Mouse (Mus musculus) testis, adult 2 months (tissue): ENCODE results near the gene BC004004. TPM values are rescaled to one million over a fixed set of nuclear protein-coding genes. Genes with fewer than 3 reads are reported as not detected.

Experiments
- H3K27ac ChIP-seq: fragments of 200-500 bp; 2 replicates; pipeline ENCODE4 v1.5.1; 2012; ENCODE audit warnings: low read depth, low read length; ENCODE audit not compliant: control insufficient read depth, insufficient read depth
- H3K27me3 ChIP-seq: fragments of 200-500 bp; 2 replicates; pipeline ENCODE4 v1.6.1; 2012; ENCODE audit warnings: mild to moderate bottlenecking, low read length, moderate library complexity; ENCODE audit not compliant: control insufficient read depth, insufficient read depth
- H3K36me3 ChIP-seq: fragments of 200-500 bp; 2 replicates; pipeline ENCODE4 v1.6.1; 2012; ENCODE audit warnings: mild to moderate bottlenecking, low read length; ENCODE audit not compliant: control insufficient read depth, insufficient read depth
- H3K4me1 ChIP-seq: fragments of 200-500 bp; 2 replicates; pipeline ENCODE4 v1.6.1; 2012; ENCODE audit warnings: low read length; ENCODE audit not compliant: control insufficient read depth, insufficient read depth
- H3K4me3 ChIP-seq: fragments of 200-500 bp; 2 replicates; pipeline ENCODE4 v1.5.1; 2012; ENCODE audit warnings: low read depth, mild to moderate bottlenecking, low read length, moderate library complexity, mixed read lengths; ENCODE audit not compliant: control insufficient read depth
- CTCF ChIP-seq: fragments of 200-500 bp; IDR thresholded peaks from 2 replicates; pipeline ENCODE4 v1.5.1; 2012; ENCODE audit warnings: low read depth, mild to moderate bottlenecking, inconsistent platforms, low read length, moderate library complexity; ENCODE audit not compliant: control insufficient read depth, insufficient read depth, insufficient replicate concordance
- POLR2A ChIP-seq: fragments of 200-500 bp; IDR thresholded peaks from 2 replicates; pipeline ENCODE4 v1.6.1; 2012; ENCODE audit warnings: low read depth, mild to moderate bottlenecking, inconsistent platforms, low read length, moderate library complexity; ENCODE audit not compliant: control insufficient read depth
- polyA plus RNA-seq: library from polyadenylated mRNA; depleted of rRNA; stranded (reverse); fragments of >200 nt; gene quantifications from 2 replicates; pipeline ENCODE4 v1.2.3, GENCODE M21; 2012

BC004004 gene
- polyA plus RNA-seq, 1 experiment = 42.5 TPM

GRCm38 (mm10) chr17:29292996-29293395, 24.4 kb downstream of the BC004004 start:
- Histone ChIP-seq H3K27me3 (no peaks in the 10 kb centered on the region), H3K4me1 (no peaks in the 10 kb centered on the region), H3K27ac (no peak overlapping the region), H3K36me3 (no peaks in the 10 kb centered on the region), H3K4me3 (no peak overlapping the region)
- TF ChIP-seq POLR2A (no peak), CTCF (no peak)

DNA sequence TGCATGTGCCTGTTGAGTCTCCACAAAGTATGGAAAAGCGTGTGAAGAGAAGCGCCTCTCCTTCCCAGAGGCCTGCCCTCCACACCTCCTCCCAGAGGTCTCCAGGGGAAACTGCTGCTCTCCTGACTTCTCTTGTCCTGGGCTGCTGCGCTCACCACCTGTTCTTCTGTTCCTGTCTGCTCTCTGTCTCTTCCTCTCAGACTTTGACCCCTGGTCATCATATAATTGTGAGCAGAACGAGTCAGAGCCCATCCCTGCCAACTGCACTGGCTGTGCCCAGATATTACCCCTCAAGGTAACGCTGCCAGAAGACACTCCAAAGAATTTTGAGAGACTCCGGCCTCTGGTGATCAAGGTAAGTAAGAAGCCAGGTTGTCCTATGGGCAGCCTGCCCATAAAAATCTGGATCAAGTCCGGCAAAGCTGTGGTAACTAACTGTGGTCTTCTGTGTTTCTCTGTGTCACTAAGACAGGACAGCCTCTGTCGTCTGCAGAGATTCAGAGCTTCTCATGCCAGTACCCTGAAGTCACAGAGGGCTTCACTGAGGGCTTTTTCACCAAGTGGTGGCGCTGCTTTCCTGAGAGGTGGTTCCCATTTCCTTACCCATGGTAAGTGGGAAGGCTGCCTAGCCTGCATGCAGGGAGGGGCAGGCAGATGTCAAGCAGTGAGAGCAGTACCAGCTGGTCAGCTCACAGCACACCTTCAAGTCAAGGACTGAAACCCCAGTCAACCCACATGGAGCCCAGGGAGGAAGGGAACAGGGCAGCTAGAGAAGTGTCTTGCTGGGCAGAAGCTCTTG, 25.4 kb downstream of the BC004004 start:
- no peaks in the 10 kb centered on the region for H3K27me3 ChIP-seq
- H3K4me3 ChIP-seq = no peak overlapping the region
- no peak overlapping the region for H3K27ac ChIP-seq
- TF ChIP-seq CTCF (no peak), POLR2A (no peak)
- H3K4me1 ChIP-seq = no peaks in the 10 kb centered on the region
- H3K36me3 ChIP-seq = 0 out of 2 replicates have a peak, but pooled peaks cover under 1% of the 10 kb centered on the region

DNA sequence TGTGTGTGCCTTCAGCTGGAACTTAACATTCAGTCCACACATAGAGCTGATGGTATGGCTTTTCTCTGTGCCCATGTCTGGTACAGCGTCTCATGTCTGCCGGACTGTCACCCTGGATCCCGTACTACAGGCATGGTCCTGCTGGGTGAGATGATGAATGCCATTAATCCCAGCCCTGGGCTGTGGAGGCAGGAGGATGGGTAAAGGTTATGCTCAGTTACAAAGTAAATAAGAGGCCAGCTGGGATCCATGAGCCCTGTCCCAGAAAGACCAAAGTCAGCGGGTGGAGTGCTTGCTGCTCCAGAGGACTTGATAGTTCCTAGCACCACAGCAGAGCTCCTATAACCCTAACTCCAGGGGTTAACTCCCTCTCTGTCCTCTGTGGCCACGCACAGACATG, 27.2 kb downstream of the BC004004 start:
- TF ChIP-seq POLR2A (no peak), CTCF (no peak)
- H3K27ac ChIP-seq = no peak overlapping the region
- H3K27me3 ChIP-seq = no peaks in the 10 kb centered on the region
- no peak overlapping the region for H3K4me3 ChIP-seq
- 0 out of 2 replicates have a peak, but pooled peaks cover 1% of the 10 kb centered on the region for H3K36me3 ChIP-seq
- H3K4me1 ChIP-seq = no peaks in the 10 kb centered on the region

DNA sequence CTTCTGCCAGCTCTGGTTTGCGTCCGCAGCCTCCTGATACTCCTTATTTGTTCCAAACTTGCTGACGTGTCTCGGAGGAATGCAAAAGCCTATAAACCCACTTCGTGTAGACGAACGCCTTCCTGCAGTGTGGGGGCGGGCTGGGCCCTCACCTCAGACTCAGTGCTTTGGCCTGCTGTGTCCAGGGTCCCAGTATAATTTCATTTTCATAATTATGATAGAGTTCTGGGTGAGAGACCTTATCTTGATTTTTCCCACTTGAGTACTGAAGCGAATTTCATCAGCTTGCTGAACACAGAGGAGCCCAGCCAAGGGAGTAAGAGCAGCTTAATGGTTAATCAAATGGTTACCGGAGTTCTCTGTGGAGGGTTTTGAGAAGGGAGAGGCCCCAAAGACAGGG, 28.7 kb downstream of the BC004004 start:
- Histone ChIP-seq H3K4me1 (no peaks in the 10 kb centered on the region), H3K27me3 (no peaks in the 10 kb centered on the region), H3K36me3 (0 out of 2 replicates have a peak, but pooled peaks cover 1% of the 10 kb centered on the region), H3K4me3 (no peak overlapping the region), H3K27ac (no peak overlapping the region)
- TF ChIP-seq POLR2A (no peak), CTCF (no peak)

GRCm38 (mm10) chr17:29297813-29298212, 29.2 kb downstream of the BC004004 start:
- Histone ChIP-seq H3K27me3 (no peaks in the 10 kb centered on the region), H3K4me1 (no peaks in the 10 kb centered on the region), H3K36me3 (0 out of 2 replicates have a peak, but pooled peaks cover 1% of the 10 kb centered on the region), H3K4me3 (no peak overlapping the region), H3K27ac (no peak overlapping the region)
- TF ChIP-seq CTCF (no peak), POLR2A (no peak)

DNA sequence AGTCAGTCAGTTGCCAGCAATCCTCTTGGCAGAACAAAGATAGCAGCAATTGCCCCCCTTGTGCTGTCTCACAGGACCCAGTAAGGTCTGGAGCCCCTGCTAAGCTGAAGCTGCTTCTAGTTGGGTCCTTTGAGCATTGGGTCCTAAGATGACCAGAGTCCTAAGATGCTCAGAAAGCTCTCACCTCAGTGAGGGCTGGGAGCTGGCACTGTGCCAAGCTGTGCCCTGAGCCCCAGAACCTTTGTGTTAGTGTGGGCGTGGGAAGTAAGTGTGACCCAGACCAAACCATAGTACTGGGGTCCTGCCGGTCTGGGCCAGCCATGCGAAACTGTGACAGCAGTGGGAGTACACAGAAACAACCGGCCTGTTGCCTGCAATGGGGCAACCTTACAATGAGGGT, 30.7 kb downstream of the BC004004 start:
- Histone ChIP-seq H3K4me1 (no peaks in the 10 kb centered on the region), H3K27me3 (no peaks in the 10 kb centered on the region), H3K36me3 (0 out of 2 replicates have a peak, but pooled peaks cover 1% of the 10 kb centered on the region), H3K4me3 (no peak overlapping the region), H3K27ac (no peak overlapping the region)
- TF ChIP-seq CTCF = no peak
- no peak for TF ChIP-seq POLR2A

- no peak overlapping the region for H3K4me3 ChIP-seq
- no peak overlapping the region for H3K27ac ChIP-seq
- no peaks in the 10 kb centered on the region for H3K27me3 ChIP-seq
- H3K4me1 ChIP-seq = no peaks in the 10 kb centered on the region; the same call in 1 of the 2 replicates
- TF ChIP-seq CTCF (no peak), POLR2A (no peak)
- 0 out of 2 replicates have a peak, but pooled peaks cover 1% of the 10 kb centered on the region for H3K36me3 ChIP-seq
Observed at GRCm38 (mm10) chr17:29300926-29301325, 32.3 kb downstream of the BC004004 start.

DNA sequence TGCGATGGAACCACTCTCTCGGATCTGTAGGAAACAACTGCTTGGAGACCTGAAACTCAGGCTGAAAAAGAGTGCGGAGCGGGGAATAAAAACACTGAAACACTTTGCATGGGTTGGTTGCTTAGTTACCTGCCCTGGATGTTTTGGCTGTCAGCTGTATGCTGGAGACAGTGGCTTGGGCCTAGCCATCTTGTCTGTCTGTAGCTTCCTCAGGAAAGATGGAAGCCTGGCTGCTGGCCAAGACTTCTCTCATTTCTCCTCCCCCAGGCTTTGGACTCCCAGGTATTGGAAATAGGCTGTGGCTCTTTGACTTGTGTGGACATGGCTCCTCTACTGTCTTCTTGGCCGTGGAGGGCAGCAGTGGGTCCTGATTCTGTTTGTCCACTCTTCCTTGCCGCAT, 32.8 kb downstream of the BC004004 start:
- Histone ChIP-seq H3K4me1 (no peaks in the 10 kb centered on the region; the same call in 1 of the 2 replicates), H3K4me3 (no peak overlapping the region), H3K36me3 (0 out of 2 replicates have a peak, but pooled peaks cover 1% of the 10 kb centered on the region), H3K27ac (no peak overlapping the region), H3K27me3 (no peaks in the 10 kb centered on the region)
- TF ChIP-seq POLR2A (no peak), CTCF (no peak)
